8 mouse cellular contexts compared by ENCODE assay signal in genomic region chr7:44891611-44892010, GRCm38 (mm10). TPM values are rescaled to one million over a fixed set of nuclear protein-coding genes. Genes with fewer than 3 reads are reported as not detected.
DNase-seq lines count a peak whose midpoint lies in the region; ATAC-seq lines count a peak whose summit lies in the region.

No protein-coding gene starts in this region.

- peaks cover 9% of the 10 kb centered on the region for H3K4me1 ChIP-seq in brown adipose tissue, adult 24 weeks (ENCODE audit: control insufficient read depth, insufficient read depth, insufficient read length, low read length)
- peaks cover 58% of the 10 kb centered on the region for H3K4me1 ChIP-seq in hindbrain, embryonic 15.5 days (replicated peaks)
- peaks cover 69% of the 10 kb centered on the region for H3K4me1 ChIP-seq in midbrain, embryonic 13.5 days (replicated peaks)

- H3K27ac ChIP-seq in brown adipose tissue, adult 24 weeks (replicated peaks; ENCODE audit: low read depth, low read length): no peak overlapping the region
- peak overlapping the region; percentile 99 for H3K27ac ChIP-seq in hindbrain, embryonic 15.5 days (replicated peaks)
- H3K27ac ChIP-seq in midbrain, embryonic 13.5 days: peak overlapping the region; percentile 97

- WGBS in hindbrain, embryonic 15.5 days: 9% methylated on average over 6 of the region's 6 CpGs
- WGBS in midbrain, embryonic 13.5 days: 15% methylated on average over 6 of the region's 6 CpGs

- no peaks in the 10 kb centered on the region for H3K27me3 ChIP-seq in hindbrain, embryonic 15.5 days
- H3K27me3 ChIP-seq in midbrain, embryonic 13.5 days: no peaks in the 10 kb centered on the region

- peak overlapping the region; percentile 84 for H3K9ac ChIP-seq in hindbrain, embryonic 15.5 days
- H3K9ac ChIP-seq in midbrain, embryonic 13.5 days (replicated peaks): peak overlapping the region; percentile 89

- ATAC-seq in hindbrain, embryonic 15.5 days (ENCODE audit: low FRiP score, low read depth): no peak
- no peak for ATAC-seq in midbrain, embryonic 13.5 days

- peak; percentile 21 for DNase-seq in kidney, adult 18-20 months
- no peak for DNase-seq in kidney, adult 8-10 months
- no peak for DNase-seq in layer of hippocampus, postnatal 14 days (ENCODE audit: low spot score in 2 of 2)
- DNase-seq in ovary, postnatal 14 days (ENCODE audit: low spot score): no peak
- no peak for DNase-seq in urinary bladder, postnatal 36 days (ENCODE audit: low spot score in 2 of 2)

- peaks cover 7% of the 10 kb centered on the region for H3K36me3 ChIP-seq in hindbrain, embryonic 15.5 days
- peaks cover 31% of the 10 kb centered on the region for H3K36me3 ChIP-seq in midbrain, embryonic 13.5 days

- no peaks in the 10 kb centered on the region for H3K9me3 ChIP-seq in hindbrain, embryonic 15.5 days
- no peaks in the 10 kb centered on the region for H3K9me3 ChIP-seq in midbrain, embryonic 13.5 days

- peak overlapping the region; percentile 67 for H3K4me3 ChIP-seq in brown adipose tissue, adult 24 weeks (ENCODE audit: insufficient read depth, low read depth, low read length)
- peak overlapping the region; percentile 79 for H3K4me3 ChIP-seq in hindbrain, embryonic 15.5 days
- peak overlapping the region; percentile 82 for H3K4me3 ChIP-seq in midbrain, embryonic 13.5 days (replicated peaks)

- H3K4me2 ChIP-seq in hindbrain, embryonic 15.5 days: peak overlapping the region; percentile 89
- peak overlapping the region; percentile 98 for H3K4me2 ChIP-seq in midbrain, embryonic 13.5 days (replicated peaks)

RNA-seq across cellular contexts. Expression of gene Med25, which starts 0.9 kb away (rescaled TPM):
- 21.6 and 21.8 TPM in 2 replicates for polyA plus RNA-seq in brown adipose tissue, adult 24 weeks (2012; ENCODE audit: insufficient read depth, insufficient read length, missing spikeins)
- polyA plus RNA-seq in hindbrain, embryonic 15.5 days (2015; fragmentation: Nextera tagmentation; extraction: Ambion mirVana): 145 and 164 TPM in 2 replicates
- polyA plus RNA-seq in midbrain, embryonic 13.5 days (2015; fragmentation: Nextera tagmentation; extraction: Ambion mirVana): 151 and 162 TPM in 2 replicates
- total RNA-seq in layer of hippocampus, postnatal 14 days (2021): 100 to 1,000 TPM; 106 to 111 TPM

RNA-seq across cellular contexts. Expression of gene Fuz, which starts 4.3 kb away (rescaled TPM):
- 12.7 and 17.1 TPM in 2 replicates for polyA plus RNA-seq in brown adipose tissue, adult 24 weeks (2012; ENCODE audit: insufficient read depth, insufficient read length, missing spikeins)
- 20.1 and 20.8 TPM in 2 replicates for polyA plus RNA-seq in hindbrain, embryonic 15.5 days (2015; fragmentation: Nextera tagmentation; extraction: Ambion mirVana)
- 24.2 and 26.9 TPM in 2 replicates for polyA plus RNA-seq in midbrain, embryonic 13.5 days (2015; fragmentation: Nextera tagmentation; extraction: Ambion mirVana)
- total RNA-seq in layer of hippocampus, postnatal 14 days (2021): 10 to 100 TPM; 21.0 to 21.4 TPM

RNA-seq across cellular contexts. Expression of gene Ptov1, which starts 22.0 kb away (rescaled TPM):
- 68.5 and 73.6 TPM in 2 replicates for polyA plus RNA-seq in brown adipose tissue, adult 24 weeks (2012; ENCODE audit: insufficient read depth, insufficient read length, missing spikeins)
- 460 and 518 TPM in 2 replicates for polyA plus RNA-seq in hindbrain, embryonic 15.5 days (2015; fragmentation: Nextera tagmentation; extraction: Ambion mirVana)
- 524 and 584 TPM in 2 replicates for polyA plus RNA-seq in midbrain, embryonic 13.5 days (2015; fragmentation: Nextera tagmentation; extraction: Ambion mirVana)
- total RNA-seq in layer of hippocampus, postnatal 14 days (2021): 100 to 1,000 TPM; 272 to 295 TPM

RNA-seq across cellular contexts. Expression of gene Pnkp, which starts 34.7 kb away (rescaled TPM):
- 15.7 and 20.2 TPM in 2 replicates for polyA plus RNA-seq in brown adipose tissue, adult 24 weeks (2012; ENCODE audit: insufficient read depth, insufficient read length, missing spikeins)
- polyA plus RNA-seq in hindbrain, embryonic 15.5 days (2015; fragmentation: Nextera tagmentation; extraction: Ambion mirVana): 29.1 and 30.6 TPM in 2 replicates
- polyA plus RNA-seq in midbrain, embryonic 13.5 days (2015; fragmentation: Nextera tagmentation; extraction: Ambion mirVana): 32.3 and 38.5 TPM in 2 replicates
- total RNA-seq in layer of hippocampus, postnatal 14 days (2021): 10 to 100 TPM; 32.3 to 33.3 TPM

RNA-seq across cellular contexts. Expression of gene Ap2a1, which starts 37.7 kb away (rescaled TPM):
- 21.5 and 23.0 TPM in 2 replicates for polyA plus RNA-seq in brown adipose tissue, adult 24 weeks (2012; ENCODE audit: insufficient read depth, insufficient read length, missing spikeins)
- polyA plus RNA-seq in hindbrain, embryonic 15.5 days (2015; fragmentation: Nextera tagmentation; extraction: Ambion mirVana): 130 and 132 TPM in 2 replicates
- 98.1 and 98.6 TPM in 2 replicates for polyA plus RNA-seq in midbrain, embryonic 13.5 days (2015; fragmentation: Nextera tagmentation; extraction: Ambion mirVana)
- 100 to 1,000 TPM; 310 to 327 TPM for total RNA-seq in layer of hippocampus, postnatal 14 days (2021)
